Mouse (Mus musculus): ENCODE data around the gene Eid2.
"Not testable (repeated sequence)": the region's sequence is repeated elsewhere in the genome, so short reads cannot be mapped to it uniquely, and the experiment has no call there.

The Eid2 gene

GRCm38 (mm10) chr7:28267129-28268041, at the start of gene Eid2:
Eid2 (plus strand) TSS chr7:28267881.
- DNase-seq, result peak; percentile 78

- not testable (repeated sequence) for DNase-seq
Observed at GRCm38 (mm10) chr7:28218951-28219740, 48.5 kb upstream of the Eid2 start.

GRCm38 (mm10) chr7:28226836-28227235, 40.8 kb upstream of the Eid2 start:
- not testable (repeated sequence) for DNase-seq

GRCm38 (mm10) chr7:28227421-28227820, 40.3 kb upstream of the Eid2 start:
- not testable (repeated sequence) for DNase-seq

GRCm38 (mm10) chr7:28243943-28244342, 23.7 kb upstream of the Eid2 start:
- not testable (repeated sequence) for DNase-seq

GRCm38 (mm10) chr7:28248957-28249356, 18.7 kb upstream of the Eid2 start:
- DNase-seq, result no peak

- DNase-seq, result no peak
Observed at GRCm38 (mm10) chr7:28251976-28252375, 15.7 kb upstream of the Eid2 start.

- DNase-seq, result no peak
Observed at GRCm38 (mm10) chr7:28254591-28254990, 13.1 kb upstream of the Eid2 start.

GRCm38 (mm10) chr7:28255476-28255875, 12.2 kb upstream of the Eid2 start:
- DNase-seq, result no peak

- DNase-seq, result no peak
Observed at GRCm38 (mm10) chr7:28262861-28263260, 4.8 kb upstream of the Eid2 start.

- peak; percentile 81 for DNase-seq
Observed at GRCm38 (mm10) chr7:28263786-28264185, 3.9 kb upstream of the Eid2 start.

- no peak for DNase-seq
Observed at GRCm38 (mm10) chr7:28265391-28265790, 2.3 kb upstream of the Eid2 start.

- peak; percentile 57 for DNase-seq
Observed at GRCm38 (mm10) chr7:28268042-28268531, 406 bp downstream of the Eid2 start.

GRCm38 (mm10) chr7:28268576-28268975, 895 bp downstream of the Eid2 start:
- no peak for DNase-seq

- no peak for DNase-seq
Observed at GRCm38 (mm10) chr7:28269355-28269754, 1.7 kb downstream of the Eid2 start.

GRCm38 (mm10) chr7:28271761-28272160, 4.1 kb downstream of the Eid2 start:
- no peak for DNase-seq

GRCm38 (mm10) chr7:28277237-28277614, 9.5 kb downstream of the Eid2 start:
- DNase-seq, result no peak

- peak; percentile 97 for DNase-seq
Observed at GRCm38 (mm10) chr7:28277615-28278278, 10.1 kb downstream of the Eid2 start, which contains the start of gene Eid2b. Eid2b (plus strand) TSS chr7:28277739.

GRCm38 (mm10) chr7:28278279-28278652, 10.6 kb downstream of the Eid2 start:
- no peak for DNase-seq

GRCm38 (mm10) chr7:28280630-28281029, 12.9 kb downstream of the Eid2 start:
- DNase-seq, result no peak

GRCm38 (mm10) chr7:28290165-28290564, 22.5 kb downstream of the Eid2 start:
- no peak for DNase-seq

GRCm38 (mm10) chr7:28290638-28291590, 23.2 kb downstream of the Eid2 start, which contains the start of gene Selenov:
Selenov (minus strand) TSS chr7:28291186.
- no peak for DNase-seq
